Mouse (Mus musculus): ENCODE results near the gene Arhgap30. TPM values are rescaled to one million over a fixed set of nuclear protein-coding genes. Genes with fewer than 3 reads are reported as not detected.

Arhgap30 gene
- polyA plus RNA-seq, 1 experiment from 2014 or later: 5.3 TPM

- peak within 1 kb of the TSS; percentile 62; the same call in 1 of the 2 replicates for H3K27ac ChIP-seq
- H3K4me2 ChIP-seq: peak within 1 kb of the TSS; percentile 68
- peak within 1 kb of the TSS; percentile 57 for H3K4me3 ChIP-seq
- H3K27me3 ChIP-seq (replicated peaks): peaks cover 55% of the 10 kb centered on the region
- peaks cover 53% of the 10 kb centered on the region for H3K4me1 ChIP-seq
- WGBS (ENCODE audit: insufficient replicate concordance): 2% methylated on average over 46 of the region's 46 CpGs
- peak within 1 kb of the TSS; percentile 59 for H3K9ac ChIP-seq
- no peaks in the 10 kb centered on the region for H3K9me3 ChIP-seq (replicated peaks)
- peak; percentile 78 for ATAC-seq
- H3K36me3 ChIP-seq: no peaks in the 10 kb centered on the region
Measured at GRCm38 (mm10) chr1:171437264-171438013, 48.7 kb downstream of the Arhgap30 start, which contains the start of gene F11r. Gene F11r (plus strand): TSS chr1:171437535.

GRCm38 (mm10) chr1:171438014-171438670 is 49.4 kb downstream of the Arhgap30 start:
- Histone ChIP-seq H3K9ac (peak overlapping the region; percentile 59), H3K27ac (peak overlapping the region; percentile 62; the same call in 1 of the 2 replicates), H3K4me2 (peak overlapping the region; percentile 68), H3K4me1 (peaks cover 59% of the 10 kb centered on the region), H3K4me3 (peak overlapping the region; percentile 57), H3K36me3 (no peaks in the 10 kb centered on the region), H3K9me3 (replicated peaks) (no peaks in the 10 kb centered on the region), H3K27me3 (replicated peaks) (peaks cover 55% of the 10 kb centered on the region)
- no peak for ATAC-seq
- 3% methylated on average over 18 of the region's 18 CpGs for WGBS (ENCODE audit: insufficient replicate concordance)

- H3K4me1 ChIP-seq: peaks cover 59% of the 10 kb centered on the region
- H3K36me3 ChIP-seq: no peaks in the 10 kb centered on the region
- 0 out of 2 replicates have a peak, but pooled peaks cover 2% of the 10 kb centered on the region for H3K9me3 ChIP-seq (replicated peaks)
- H3K27me3 ChIP-seq (replicated peaks): peaks cover 55% of the 10 kb centered on the region
- H3K9ac ChIP-seq: no peak overlapping the region
- peak overlapping the region; percentile 68 for H3K4me2 ChIP-seq
- ATAC-seq: no peak
- WGBS (ENCODE audit: insufficient replicate concordance): 15% methylated on average over 8 of the region's 8 CpGs
- H3K27ac ChIP-seq: peak overlapping the region; percentile 55; the same call in 1 of the 2 replicates
- H3K4me3 ChIP-seq: peak overlapping the region; percentile 57
Measured at GRCm38 (mm10) chr1:171439072-171439471, 50.3 kb downstream of the Arhgap30 start.

GRCm38 (mm10) chr1:171440025-171440725 is 51.4 kb downstream of the Arhgap30 start:
- 17% methylated on average over 9 of the region's 9 CpGs for WGBS (ENCODE audit: insufficient replicate concordance)

GRCm38 (mm10) chr1:171441466-171442412 is 53.0 kb downstream of the Arhgap30 start:
- WGBS (ENCODE audit: insufficient replicate concordance): 11% methylated on average over 7 of the region's 7 CpGs
- H3K9ac ChIP-seq: no peak overlapping the region

More at GRCm38 (mm10) chr1:171440025-171440725, 51.4 kb downstream of the Arhgap30 start:
- H3K27me3 ChIP-seq (replicated peaks): peaks cover 55% of the 10 kb centered on the region
- peak overlapping the region; percentile 68 for H3K4me2 ChIP-seq
- H3K36me3 ChIP-seq: no peaks in the 10 kb centered on the region
- peak overlapping the region; percentile 55 for H3K27ac ChIP-seq
- no peak overlapping the region for H3K9ac ChIP-seq
- no peak for ATAC-seq
- H3K4me1 ChIP-seq: peaks cover 59% of the 10 kb centered on the region
- H3K4me3 ChIP-seq: 0 out of 2 replicates have a peak overlapping the region, but pooled peaks have one; percentile 57
- 0 out of 2 replicates have a peak, but pooled peaks cover 2% of the 10 kb centered on the region for H3K9me3 ChIP-seq (replicated peaks)

GRCm38 (mm10) chr1:171442413-171442760 is 53.6 kb downstream of the Arhgap30 start:
- Histone ChIP-seq H3K27ac (peak overlapping the region; percentile 76; the same call in 1 of the 2 replicates), H3K4me3 (no peak overlapping the region), H3K36me3 (no peaks in the 10 kb centered on the region), H3K27me3 (replicated peaks) (peaks cover 35% of the 10 kb centered on the region), H3K4me2 (peak overlapping the region; percentile 68), H3K4me1 (peaks cover 59% of the 10 kb centered on the region), H3K9ac (no peak overlapping the region), H3K9me3 (replicated peaks) (0 out of 2 replicates have a peak, but pooled peaks cover 2% of the 10 kb centered on the region)
- ATAC-seq: no peak
- 23% methylated on average over 8 of the region's 8 CpGs for WGBS (ENCODE audit: insufficient replicate concordance)

More at GRCm38 (mm10) chr1:171441466-171442412, 53.0 kb downstream of the Arhgap30 start:
- H3K27me3 ChIP-seq (replicated peaks): peaks cover 41% of the 10 kb centered on the region
- ATAC-seq: peak; percentile 40
- H3K4me1 ChIP-seq: peaks cover 61% of the 10 kb centered on the region
- 0 out of 2 replicates have a peak, but pooled peaks cover 2% of the 10 kb centered on the region for H3K9me3 ChIP-seq (replicated peaks)
- H3K4me2 ChIP-seq: peak overlapping the region; percentile 68
- peak overlapping the region; percentile 20; the same call in 1 of the 2 replicates for H3K4me3 ChIP-seq
- no peaks in the 10 kb centered on the region for H3K36me3 ChIP-seq
- H3K27ac ChIP-seq: peak overlapping the region; percentile 76

- Histone ChIP-seq H3K36me3 (no peaks in the 10 kb centered on the region), H3K4me2 (no peak overlapping the region), H3K9ac (no peak overlapping the region), H3K9me3 (replicated peaks) (0 out of 2 replicates have a peak, but pooled peaks cover 2% of the 10 kb centered on the region), H3K4me3 (no peak overlapping the region), H3K4me1 (peaks cover 39% of the 10 kb centered on the region), H3K27ac (no peak overlapping the region), H3K27me3 (replicated peaks) (peaks cover 8% of the 10 kb centered on the region; the same call in 1 of the 2 replicates)
- WGBS (ENCODE audit: insufficient replicate concordance): 76% methylated on average over 5 of the region's 5 CpGs
- ATAC-seq: no peak
Measured at GRCm38 (mm10) chr1:171445050-171445449, 56.3 kb downstream of the Arhgap30 start.

- H3K4me1 ChIP-seq: peaks cover 22% of the 10 kb centered on the region; the same call in 1 of the 2 replicates
- H3K36me3 ChIP-seq: no peaks in the 10 kb centered on the region
- ATAC-seq: no peak
- H3K27ac ChIP-seq: no peak overlapping the region
- 0 out of 2 replicates have a peak, but pooled peaks cover 2% of the 10 kb centered on the region for H3K9me3 ChIP-seq (replicated peaks)
- no peak overlapping the region for H3K4me2 ChIP-seq
- WGBS (ENCODE audit: insufficient replicate concordance): 46% methylated on average over 7 of the region's 7 CpGs
- H3K4me3 ChIP-seq: no peak overlapping the region
- H3K9ac ChIP-seq: no peak overlapping the region
- 0 out of 2 replicates have a peak, but pooled peaks cover 3% of the 10 kb centered on the region for H3K27me3 ChIP-seq (replicated peaks)
Measured at GRCm38 (mm10) chr1:171446854-171447253, 58.1 kb downstream of the Arhgap30 start.

- Histone ChIP-seq H3K4me1 (peaks cover 15% of the 10 kb centered on the region; the same call in 1 of the 2 replicates), H3K27me3 (replicated peaks) (no peaks in the 10 kb centered on the region), H3K9me3 (replicated peaks) (0 out of 2 replicates have a peak, but pooled peaks cover 2% of the 10 kb centered on the region), H3K36me3 (no peaks in the 10 kb centered on the region), H3K4me3 (no peak overlapping the region), H3K4me2 (no peak overlapping the region), H3K27ac (no peak overlapping the region), H3K9ac (no peak overlapping the region)
- no peak for ATAC-seq
- WGBS (ENCODE audit: insufficient replicate concordance): 40% methylated on average over 10 of the region's 10 CpGs
Measured at GRCm38 (mm10) chr1:171447692-171448091, 58.9 kb downstream of the Arhgap30 start.

- Histone ChIP-seq H3K27me3 (replicated peaks) (no peaks in the 10 kb centered on the region), H3K36me3 (no peaks in the 10 kb centered on the region), H3K4me2 (no peak overlapping the region), H3K9me3 (replicated peaks) (no peaks in the 10 kb centered on the region), H3K9ac (no peak overlapping the region), H3K4me3 (no peak overlapping the region), H3K27ac (no peak overlapping the region), H3K4me1 (peaks cover 14% of the 10 kb centered on the region)
- 72% methylated on average over 11 of the region's 11 CpGs for WGBS (ENCODE audit: insufficient replicate concordance)
- ATAC-seq: no peak
Measured at GRCm38 (mm10) chr1:171450062-171450461, 61.3 kb downstream of the Arhgap30 start.

All from liver, embryonic 12.5 days (tissue).